Mouse (Mus musculus) hindbrain, postnatal 0 days (tissue): ENCODE measurements around the gene Cyb561a3. TPM values are rescaled to one million over a fixed set of nuclear protein-coding genes. Genes with fewer than 3 reads are reported as not detected.

Experiments
- ATAC-seq: fragments of 200-750 bp; cut with Nextera tagmentation; 2 replicates; pipeline ENCODE4 v1.8.0; 2017; ENCODE audit warnings: mild to moderate bottlenecking, moderate TSS enrichment, moderate library complexity
- DNase-seq: peaks from one replicate; pipeline ENCODE4 v3.0.0-alpha.2; 2015; ENCODE audit warnings: low spot score
- H3K27ac ChIP-seq: fragments of 300-500 bp; sonication (generic); 2 replicates; pipeline ENCODE4 v1.5.1; 2014; ENCODE audit warnings: mild to moderate bottlenecking
- H3K27me3 ChIP-seq: fragments of 300-500 bp; sonication (generic); 2 replicates; pipeline ENCODE4 v1.6.1; 2014; ENCODE audit warnings: low read length, mixed read lengths; ENCODE audit not compliant: insufficient read depth
- H3K36me3 ChIP-seq: fragments of 300-500 bp; sonication (generic); 2 replicates; pipeline ENCODE4 v1.6.1; 2014; ENCODE audit warnings: low read length, mixed read lengths; ENCODE audit not compliant: insufficient read depth
- H3K4me1 ChIP-seq: fragments of 300-500 bp; sonication (generic); 2 replicates; pipeline ENCODE4 v1.6.1; 2014; ENCODE audit warnings: antibody characterized with exemption, low read length, mixed read lengths; ENCODE audit not compliant: insufficient read depth
- H3K4me2 ChIP-seq: fragments of 300-500 bp; sonication (generic); 2 replicates; pipeline ENCODE4 v1.6.1; 2014; ENCODE audit warnings: low read depth, mild to moderate bottlenecking, low read length, moderate library complexity, mixed read lengths
- H3K4me3 ChIP-seq: fragments of 300-500 bp; sonication (generic); 2 replicates; pipeline ENCODE4 v1.5.1; 2014; ENCODE audit warnings: low read length
- H3K9ac ChIP-seq: fragments of 300-500 bp; sonication (generic); replicated peaks from 2 replicates; pipeline ENCODE4 v1.6.1; 2014; ENCODE audit warnings: mild to moderate bottlenecking, low read length, moderate library complexity, mixed read lengths
- H3K9me3 ChIP-seq: fragments of 300-500 bp; sonication (generic); 2 replicates; pipeline ENCODE4 v1.6.1; 2016; ENCODE audit warnings: low read length, mixed read lengths
- CTCF ChIP-seq: IDR thresholded peaks from 2 replicates; pipeline ENCODE4 v1.5.1; 2016; ENCODE audit warnings: antibody characterized with exemption, control low read depth, low read depth
- WGBS: fragments of 180-500 bp; shearing (Covaris S2); extraction: QIAGEN DNeasy Blood & Tissue Kit; methylation state at CpG from one replicate; pipeline ENCODE4 v1.1.7; 2014; 5-methylcytosine and 5-hydroxymethylcytosine counted together
- polyA plus RNA-seq: library from polyadenylated mRNA; unstranded; fragments of >200 nt; fragmentation: Nextera tagmentation; extraction: Ambion mirVana; gene quantifications from 2 replicates; pipeline ENCODE4 v1.2.1, GENCODE M21; 2015
- total RNA-seq: library from RNA; depleted of rRNA; stranded (reverse); fragments of >200 nt; gene quantifications from 2 replicates; pipeline ENCODE4 v1.2.3, GENCODE M21; 2014

Gene Cyb561a3
- total and polyA plus RNA-seq, 2 experiments from 2014 or later = 15.6 to 18.0 TPM

DNA sequence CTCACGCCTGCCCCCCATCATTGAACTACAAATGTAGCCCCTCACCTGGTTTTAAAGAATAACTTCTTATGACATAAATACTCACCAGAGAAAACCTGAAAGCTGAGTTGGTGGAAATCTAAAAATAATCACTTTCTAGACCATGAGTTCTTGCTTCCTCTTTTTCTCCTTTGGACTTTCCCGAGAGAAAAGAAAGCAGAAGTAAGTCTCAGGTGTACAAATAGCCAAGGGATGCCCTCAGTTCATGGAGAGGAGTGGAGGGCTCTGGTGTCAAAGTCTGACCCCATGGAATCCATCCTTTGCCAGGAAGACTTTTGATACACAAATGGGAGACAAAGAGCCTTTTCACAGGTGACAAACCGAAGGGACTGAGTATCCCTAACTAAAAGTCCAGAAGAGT is 3.8 kb downstream of the Cyb561a3 start:
- Histone ChIP-seq H3K4me3 (no peak overlapping the region), H3K9me3 (no peaks in the 10 kb centered on the region), H3K27ac (no peak overlapping the region), H3K4me1 (peaks cover 5% of the 10 kb centered on the region; the same call in 1 of the 2 replicates), H3K36me3 (0 out of 2 replicates have a peak, but pooled peaks cover 4% of the 10 kb centered on the region), H3K9ac (no peak overlapping the region), H3K4me2 (no peak overlapping the region), H3K27me3 (no peaks in the 10 kb centered on the region)
- no peak for TF ChIP-seq CTCF
- no peak for DNase-seq
- ATAC-seq = no peak
- 87% methylated on average over 3 of the region's 3 CpGs for WGBS

DNA sequence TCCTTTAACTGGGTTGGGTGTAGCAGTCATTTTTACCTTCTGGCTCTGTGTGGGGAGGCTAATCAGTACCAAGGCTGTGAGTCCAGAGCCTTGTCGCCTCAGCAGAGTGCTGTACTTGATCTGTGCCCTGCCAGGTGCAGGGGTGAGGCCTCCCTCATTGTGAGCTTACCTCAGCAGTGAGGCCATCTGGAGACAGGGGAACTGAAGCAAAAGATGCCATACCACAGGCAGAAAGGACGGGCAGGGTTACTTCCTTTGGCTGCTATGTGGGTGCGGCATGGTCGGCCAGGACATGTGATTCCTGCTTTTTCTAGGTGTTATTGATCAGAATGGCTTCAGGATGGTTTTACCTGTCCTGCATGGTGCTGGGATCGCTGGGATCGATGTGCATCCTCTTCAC is 5.0 kb downstream of the Cyb561a3 start:
- Histone ChIP-seq H3K4me1 (peaks cover 5% of the 10 kb centered on the region; the same call in 1 of the 2 replicates), H3K27me3 (no peaks in the 10 kb centered on the region), H3K27ac (no peak overlapping the region), H3K9me3 (no peaks in the 10 kb centered on the region), H3K4me2 (no peak overlapping the region), H3K9ac (no peak overlapping the region), H3K4me3 (no peak overlapping the region), H3K36me3 (0 out of 2 replicates have a peak, but pooled peaks cover 4% of the 10 kb centered on the region)
- WGBS = 84% methylated on average over 6 of the region's 6 CpGs
- DNase-seq (no peak), ATAC-seq (no peak)
- TF ChIP-seq CTCF = no peak

DNA sequence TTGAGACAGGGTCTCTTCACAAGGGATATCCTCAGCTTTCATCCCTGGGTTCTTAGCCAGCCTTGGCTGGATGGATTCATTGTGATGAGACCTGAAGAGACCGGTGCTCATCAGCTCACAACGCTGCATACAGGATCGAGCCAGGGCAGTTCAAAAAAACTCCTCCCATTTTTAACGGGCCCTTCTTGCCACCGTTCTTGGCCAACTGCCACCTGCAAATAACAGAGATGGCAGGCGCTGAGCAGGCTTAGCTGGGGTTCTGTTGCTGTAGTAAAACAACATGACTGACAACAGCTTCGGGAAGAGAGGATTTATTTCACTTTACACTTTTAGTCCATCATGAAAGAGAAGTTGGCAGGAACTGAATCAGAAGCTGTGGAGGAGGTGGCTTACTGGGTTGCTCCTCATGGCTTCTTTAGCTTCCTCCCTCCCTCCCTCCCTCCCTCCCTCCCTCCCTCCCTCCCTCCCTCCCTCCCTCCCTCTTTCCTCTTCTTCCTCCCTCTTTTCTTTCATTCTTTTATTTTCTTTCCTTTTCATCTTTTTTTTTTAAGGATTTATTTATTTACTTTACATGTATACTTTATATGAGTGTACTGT is 6.7 kb downstream of the Cyb561a3 start:
- DNase-seq = no peak
- Histone ChIP-seq H3K27ac (no peak overlapping the region), H3K9me3 (no peaks in the 10 kb centered on the region), H3K4me3 (no peak overlapping the region), H3K36me3 (0 out of 2 replicates have a peak, but pooled peaks cover 4% of the 10 kb centered on the region), H3K27me3 (no peaks in the 10 kb centered on the region), H3K4me2 (no peak overlapping the region), H3K9ac (no peak overlapping the region), H3K4me1 (peaks cover 2% of the 10 kb centered on the region; the same call in 1 of the 2 replicates)
- ATAC-seq = no peak
- no peak for TF ChIP-seq CTCF
- 47% methylated on average over 7 of the region's 7 CpGs for WGBS

DNA sequence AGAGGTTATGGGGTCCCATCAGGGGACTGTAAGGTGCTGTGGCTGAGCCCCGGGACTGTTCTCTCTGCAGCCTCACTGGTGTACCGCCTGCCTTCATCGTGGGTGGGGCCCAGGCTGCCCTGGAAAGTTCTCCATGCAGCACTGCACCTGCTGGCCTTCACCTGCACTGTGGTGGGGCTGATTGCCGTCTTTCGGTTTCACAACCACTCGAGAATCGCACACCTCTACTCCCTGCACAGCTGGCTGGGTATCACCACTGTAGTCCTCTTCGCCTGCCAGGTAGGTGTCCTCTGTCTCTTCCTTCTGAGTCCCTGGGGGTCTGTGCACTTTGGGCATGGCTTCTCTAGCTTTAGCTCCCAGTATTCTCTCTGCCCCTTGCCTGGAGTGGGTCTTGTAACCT is 8.1 kb downstream of the Cyb561a3 start:
- no peaks in the 10 kb centered on the region for H3K27me3 ChIP-seq
- DNase-seq (no peak), ATAC-seq (no peak)
- TF ChIP-seq CTCF = no peak
- H3K27ac ChIP-seq = no peak overlapping the region
- 0 out of 2 replicates have a peak, but pooled peaks cover 4% of the 10 kb centered on the region for H3K36me3 ChIP-seq
- H3K9me3 ChIP-seq = no peaks in the 10 kb centered on the region
- no peak overlapping the region for H3K4me2 ChIP-seq
- H3K4me1 ChIP-seq = no peaks in the 10 kb centered on the region
- H3K4me3 ChIP-seq = no peak overlapping the region
- WGBS = 91% methylated on average over 8 of the region's 8 CpGs
- H3K9ac ChIP-seq = no peak overlapping the region

DNA sequence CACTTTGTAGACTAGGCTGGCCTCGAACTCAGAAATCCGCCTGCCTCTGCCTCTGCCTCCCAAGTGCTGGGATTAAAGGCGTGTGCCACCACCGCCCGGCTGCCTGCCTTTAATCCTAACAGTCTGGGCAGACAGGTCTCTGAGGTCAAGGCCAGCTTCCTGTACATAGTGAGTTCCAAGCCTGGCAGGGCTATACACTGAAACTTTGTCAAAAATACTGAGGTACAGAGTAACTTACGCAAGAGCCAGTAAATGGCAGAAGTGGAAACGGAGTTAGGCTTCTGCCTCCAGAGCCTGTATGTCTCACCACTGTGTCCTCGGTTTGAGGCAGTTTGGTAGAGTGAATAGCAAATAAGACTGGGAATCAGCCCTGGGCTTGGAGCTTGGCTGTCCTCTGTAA is 10.3 kb downstream of the Cyb561a3 start:
- Histone ChIP-seq H3K36me3 (no peaks in the 10 kb centered on the region), H3K4me3 (no peak overlapping the region), H3K27me3 (no peaks in the 10 kb centered on the region), H3K9ac (no peak overlapping the region), H3K9me3 (no peaks in the 10 kb centered on the region), H3K4me2 (no peak overlapping the region), H3K4me1 (no peaks in the 10 kb centered on the region), H3K27ac (no peak overlapping the region)
- no peak for DNase-seq
- ATAC-seq = no peak
- no peak for TF ChIP-seq CTCF
- WGBS = 86% methylated on average over 8 of the region's 8 CpGs

DNA sequence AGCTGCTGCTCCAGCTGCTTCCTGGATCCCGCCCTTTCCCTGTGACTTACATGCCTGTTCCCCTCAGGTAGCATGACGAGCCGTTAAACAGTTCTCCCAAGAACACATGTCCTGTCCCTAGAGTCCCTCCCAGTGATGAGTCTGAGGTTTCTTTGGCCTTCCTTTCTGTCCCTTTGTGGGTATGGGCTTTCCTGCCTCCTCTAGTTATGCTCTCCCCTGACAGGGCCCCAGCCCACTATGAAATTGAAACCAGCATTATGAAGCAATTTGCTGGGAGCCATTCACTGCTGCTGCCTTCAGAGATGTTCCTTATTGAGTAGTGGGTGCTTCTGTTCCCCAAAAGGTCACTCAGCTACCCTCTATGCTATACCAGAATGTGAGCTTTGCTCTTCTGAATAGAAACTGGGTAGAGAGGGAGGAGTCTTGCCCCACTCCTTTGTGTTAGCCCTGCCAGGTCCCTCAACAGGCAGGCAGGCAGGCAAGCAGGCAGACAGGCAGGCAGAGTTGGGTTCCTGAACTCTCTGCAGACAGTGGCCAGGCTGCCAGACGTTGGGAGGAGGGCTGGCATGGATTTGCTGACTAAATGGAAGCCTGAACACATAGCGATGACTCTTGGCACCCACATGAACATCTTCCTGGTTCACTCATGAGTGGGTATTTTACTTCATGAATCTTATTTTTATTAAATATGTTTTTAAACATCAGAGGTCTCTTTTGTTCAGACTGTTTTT is 12.3 kb downstream of the Cyb561a3 start:
- 66% methylated on average over 5 of the region's 5 CpGs for WGBS
- no peak for DNase-seq
- TF ChIP-seq CTCF = no peak
- H3K9ac ChIP-seq = no peak overlapping the region
- no peak overlapping the region for H3K27ac ChIP-seq
- H3K36me3 ChIP-seq = peaks cover 6% of the 10 kb centered on the region; the same call in 1 of the 2 replicates
- H3K4me2 ChIP-seq = no peak overlapping the region
- H3K27me3 ChIP-seq = no peaks in the 10 kb centered on the region
- no peak for ATAC-seq
- no peaks in the 10 kb centered on the region for H3K4me1 ChIP-seq
- no peaks in the 10 kb centered on the region for H3K9me3 ChIP-seq
- H3K4me3 ChIP-seq = no peak overlapping the region

DNA sequence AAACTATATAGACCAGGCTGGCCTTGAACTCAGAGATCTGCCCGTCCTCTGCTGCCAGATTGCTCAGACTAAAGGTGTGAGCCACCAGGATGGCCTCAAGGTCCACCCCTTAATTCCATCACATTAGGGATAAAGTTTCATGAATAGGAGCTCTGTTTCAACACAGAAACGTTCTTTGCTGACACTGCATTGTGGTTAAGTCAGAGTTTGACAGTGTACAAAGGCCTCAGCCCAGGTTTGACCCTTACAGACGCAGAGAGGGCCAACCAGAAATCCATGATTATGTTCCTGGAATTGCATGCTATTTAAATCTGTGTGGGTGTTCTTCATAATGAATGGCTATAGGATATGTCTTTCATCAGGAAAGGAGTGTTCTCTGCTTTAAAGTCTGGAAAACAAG is 13.3 kb downstream of the Cyb561a3 start:
- Histone ChIP-seq H3K9me3 (no peaks in the 10 kb centered on the region), H3K9ac (no peak overlapping the region), H3K36me3 (peaks cover 8% of the 10 kb centered on the region; the same call in 1 of the 2 replicates), H3K4me2 (no peak overlapping the region), H3K4me3 (no peak overlapping the region), H3K27me3 (no peaks in the 10 kb centered on the region), H3K4me1 (no peaks in the 10 kb centered on the region), H3K27ac (no peak overlapping the region)
- 81% methylated on average over 3 of the region's 3 CpGs for WGBS
- DNase-seq (no peak), ATAC-seq (no peak)
- TF ChIP-seq CTCF = no peak
